20 mouse cellular contexts compared by ENCODE assay signal in genomic region chr2:62285847-62286246, GRCm38 (mm10).
DNase-seq lines count a peak whose midpoint lies in the region; ATAC-seq and TF ChIP-seq lines count a peak whose summit lies in the region.
"Had no signal": no experiment of that assay in that cellular context is flagged by ENCODE, and none has a peak within 500 bp of the region (broad histone marks: within the 10 kb centered on the region; RNA-seq: fewer than 3 reads in every experiment).

No protein-coding gene starts in this region.

- no peaks in the 10 kb centered on the region for H3K27me3 ChIP-seq in hindbrain, postnatal 0 days (ENCODE audit: insufficient read depth, low read length)
- H3K27me3 ChIP-seq in hindbrain, embryonic 13.5 days: no peaks in the 10 kb centered on the region
- H3K27me3 ChIP-seq: embryonic facial prominence, embryonic 15.5 days; forebrain, embryonic 15.5 days; heart, embryonic 13.5 days; limb, embryonic 15.5 days; midbrain, embryonic 13.5 days; neural tube, embryonic 12.5 days had no signal

- no peak overlapping the region for H3K9ac ChIP-seq in hindbrain, postnatal 0 days (replicated peaks; ENCODE audit: low read length)
- no peak overlapping the region for H3K9ac ChIP-seq in hindbrain, embryonic 13.5 days
- H3K9ac ChIP-seq: embryonic facial prominence, embryonic 15.5 days; forebrain, embryonic 15.5 days; heart, embryonic 13.5 days; limb, embryonic 15.5 days; midbrain, embryonic 13.5 days; neural tube, embryonic 12.5 days had no signal

- H3K27ac ChIP-seq in hindbrain, postnatal 0 days: no peak overlapping the region
- no peak overlapping the region for H3K27ac ChIP-seq in hindbrain, embryonic 13.5 days
- H3K27ac ChIP-seq: embryonic facial prominence, embryonic 15.5 days; forebrain, embryonic 15.5 days; heart, embryonic 13.5 days; limb, embryonic 15.5 days; midbrain, embryonic 13.5 days; neural tube, embryonic 12.5 days had no signal

- H3K4me2 ChIP-seq in hindbrain, postnatal 0 days (ENCODE audit: low read depth, low read length): no peak overlapping the region
- no peak overlapping the region for H3K4me2 ChIP-seq in hindbrain, embryonic 13.5 days
- H3K4me2 ChIP-seq: embryonic facial prominence, embryonic 15.5 days; forebrain, embryonic 15.5 days; heart, embryonic 13.5 days; limb, embryonic 15.5 days; midbrain, embryonic 13.5 days; neural tube, embryonic 12.5 days had no signal

- no peak for ATAC-seq in hindbrain, postnatal 0 days
- ATAC-seq in hindbrain, embryonic 13.5 days (ENCODE audit: low FRiP score): no peak
- ATAC-seq in inflammation-experienced regulatory T-cells, adult 6 months: no peak
- ATAC-seq: forebrain, embryonic 15.5 days; midbrain, embryonic 13.5 days had no signal

- H3K4me1 ChIP-seq in hindbrain, postnatal 0 days (ENCODE audit: insufficient read depth, low read length): no peaks in the 10 kb centered on the region
- H3K4me1 ChIP-seq in hindbrain, embryonic 13.5 days (replicated peaks): no peaks in the 10 kb centered on the region
- H3K4me1 ChIP-seq: embryonic facial prominence, embryonic 15.5 days; forebrain, embryonic 15.5 days; heart, embryonic 13.5 days; limb, embryonic 15.5 days; midbrain, embryonic 13.5 days; neural tube, embryonic 12.5 days had no signal

- no peaks in the 10 kb centered on the region for H3K36me3 ChIP-seq in hindbrain, postnatal 0 days (ENCODE audit: insufficient read depth, low read length)
- no peaks in the 10 kb centered on the region for H3K36me3 ChIP-seq in hindbrain, embryonic 13.5 days
- H3K36me3 ChIP-seq: embryonic facial prominence, embryonic 15.5 days; forebrain, embryonic 15.5 days; heart, embryonic 13.5 days; limb, embryonic 15.5 days; midbrain, embryonic 13.5 days; neural tube, embryonic 12.5 days had no signal

- WGBS in hindbrain, postnatal 0 days: 2% methylated on average over 2 of the region's 2 CpGs
- 4% methylated on average over 2 of the region's 2 CpGs for WGBS in hindbrain, embryonic 13.5 days

- peak; percentile 42 for DNase-seq in cerebellum, adult 9-10 months
- DNase-seq in cerebellum, adult 11 months: no peak
- peak; percentile 34 for DNase-seq in hindbrain, postnatal 0 days (ENCODE audit: low spot score)
- DNase-seq in 3T3-L1 (ENCODE audit: low read depth, low spot score) (peak; percentile 44), adipocyte (ENCODE audit: low spot score) (peak; percentile 46)
- no peak for DNase-seq in spleen, adult 18-20 months
- DNase-seq: B cell, adult 2 months; cerebellum, adult 8-10 months; gastrocnemius, postnatal 25 days; kidney, postnatal 10 days; layer of hippocampus, postnatal 36 days; thymus, adult 2 months had no signal

- TF ChIP-seq CTCF in hindbrain, postnatal 0 days (IDR thresholded peaks at IDR 0.05; ENCODE audit: low read depth): peak; percentile 47

- H3K4me3 ChIP-seq in hindbrain, postnatal 0 days (ENCODE audit: low read length): no peak overlapping the region
- H3K4me3 ChIP-seq in hindbrain, embryonic 13.5 days: no peak overlapping the region
- H3K4me3 ChIP-seq: embryonic facial prominence, embryonic 15.5 days; forebrain, embryonic 15.5 days; heart, embryonic 13.5 days; limb, embryonic 15.5 days; midbrain, embryonic 13.5 days; neural tube, embryonic 12.5 days had no signal

- no peaks in the 10 kb centered on the region for H3K9me3 ChIP-seq in hindbrain, postnatal 0 days (ENCODE audit: low read length)
- H3K9me3 ChIP-seq in hindbrain, embryonic 13.5 days: no peaks in the 10 kb centered on the region
- H3K9me3 ChIP-seq: embryonic facial prominence, embryonic 15.5 days; forebrain, embryonic 15.5 days; heart, embryonic 13.5 days; limb, embryonic 15.5 days; midbrain, embryonic 13.5 days; neural tube, embryonic 12.5 days had no signal

Comparison
In these comparisons a context has a peak if more than half of its experiments do, and no peak if none do; other contexts are left out.
1. DNase-seq: peak in cerebellum, adult 9-10 months (single experiment), hindbrain, postnatal 0 days (single experiment), 3T3-L1 (single experiment) and adipocyte (single experiment); none in cerebellum, adult 11 months (single experiment) and spleen, adult 18-20 months (0 of 2).